Mouse (Mus musculus) CH12.LX (cell line): ENCODE measurements around the gene Gm13199. TPM values are rescaled to one million over a fixed set of nuclear protein-coding genes. Genes with fewer than 3 reads are reported as not detected.
A peak's percentile ranks its signal among the peaks of the same experiment; 100 is the strongest.

ENCODE experiments used
- DNase-seq: peaks from one replicate; pipeline ENCODE4 v3.0.0-alpha.2; 2013; ENCODE audit errors: extremely low read depth
- H3K27ac ChIP-seq: 2 replicates; pipeline ENCODE4 v1.5.1; 2012; ENCODE audit warnings: low read depth, mild to moderate bottlenecking, control low read depth, moderate library complexity; ENCODE audit not compliant: insufficient read depth
- H3K27me3 ChIP-seq: replicated peaks from 2 replicates; pipeline ENCODE3; 2012; ENCODE audit warnings: inconsistent platforms
- H3K36me3 ChIP-seq, 2 experiments: replicated peaks in 1 of 2; 2 replicates each; pipeline versions ENCODE3 to v1.6.1; 2012; ENCODE audit warnings: inconsistent platforms in 1 of 2, low read length in 1 of 2, mild to moderate bottlenecking in 1 of 2, mixed read lengths in 1 of 2, moderate library complexity in 1 of 2; ENCODE audit not compliant: control insufficient read depth in 1 of 2, insufficient read depth in 1 of 2
- H3K4me1 ChIP-seq, 2 experiments: 2 replicates each; pipeline ENCODE4 v1.6.1; 2012; ENCODE audit warnings: inconsistent platforms in 1 of 2, moderate library complexity in 1 of 2; ENCODE audit not compliant: insufficient read depth in 2 of 2, control insufficient read depth in 1 of 2
- H3K4me2 ChIP-seq: 2 replicates; pipeline ENCODE4 v1.6.1; 2012; ENCODE audit warnings: low read depth, mild to moderate bottlenecking, control low read depth; ENCODE audit not compliant: poor library complexity, insufficient read depth, severe bottlenecking
- H3K4me3 ChIP-seq, 3 experiments: fragments of 150-350 bp in 1 of 3; sonication (generic) in 1 of 3; replicated peaks in 1 of 3; 2 replicates each; pipeline versions ENCODE3 to v1.5.1; 2011 to 2012; ENCODE audit warnings: low read depth in 2 of 3, low read length in 2 of 3, mild to moderate bottlenecking in 2 of 3, moderate library complexity in 2 of 3, control low read depth in 1 of 3, improper control_type of control experiment in 1 of 3, inconsistent platforms in 1 of 3, mixed read lengths in 1 of 3; ENCODE audit not compliant: poor library complexity in 1 of 3
- H3K79me2 ChIP-seq: replicated peaks from 2 replicates; pipeline ENCODE4 v1.6.1; 2012; ENCODE audit warnings: mild to moderate bottlenecking, moderate library complexity; ENCODE audit not compliant: control insufficient read depth, poor library complexity, insufficient read depth, severe bottlenecking; ENCODE audit errors: extremely low read depth
- H3K9ac ChIP-seq: 2 replicates; pipeline ENCODE4 v1.6.1; 2012; ENCODE audit warnings: low read depth, mild to moderate bottlenecking, control low read depth, moderate library complexity; ENCODE audit not compliant: insufficient read depth
- H3K9me3 ChIP-seq: replicated peaks from 2 replicates; pipeline ENCODE3; 2012; ENCODE audit warnings: low read length, inconsistent platforms, mixed read lengths
- CHD1 ChIP-seq: IDR thresholded peaks from 2 replicates; pipeline ENCODE4 v1.6.1; 2012; ENCODE audit warnings: low read depth, low read length, improper control_type of control experiment, inconsistent platforms
- CHD2 ChIP-seq: IDR thresholded peaks from 2 replicates; pipeline ENCODE4 v1.6.1; 2011; ENCODE audit warnings: low read length, improper control_type of control experiment
- CTCF ChIP-seq, 2 experiments: IDR thresholded peaks in 1 of 2; conservative IDR thresholded peaks in 1 of 2; 2 replicates each; pipeline ENCODE4 v1.5.1; 2011 to 2012; ENCODE audit warnings: low read depth in 2 of 2, low read length in 2 of 2, improper control_type of control experiment in 1 of 2, inconsistent platforms in 1 of 2, mild to moderate bottlenecking in 1 of 2, moderate library complexity in 1 of 2
- E2F4 ChIP-seq: IDR thresholded peaks from 2 replicates; pipeline ENCODE4 v1.6.1; 2011; ENCODE audit warnings: low read depth, low read length, improper control_type of control experiment; ENCODE audit not compliant: insufficient replicate concordance
- GABPA ChIP-seq: IDR thresholded peaks from 2 replicates; pipeline ENCODE4 v1.6.1; 2012; ENCODE audit warnings: low read depth, low read length, improper control_type of control experiment, inconsistent platforms; ENCODE audit not compliant: insufficient replicate concordance
- JUN ChIP-seq: IDR thresholded peaks from 2 replicates; pipeline ENCODE4 v1.6.1; 2011; ENCODE audit warnings: low read depth, mild to moderate bottlenecking, low read length, improper control_type of control experiment, moderate library complexity; ENCODE audit not compliant: insufficient read depth
- KAT2A ChIP-seq: IDR thresholded peaks from 2 replicates; pipeline ENCODE4 v1.6.1; 2012; ENCODE audit warnings: low read length, improper control_type of control experiment, inconsistent platforms; ENCODE audit not compliant: insufficient replicate concordance
- MAFK ChIP-seq: IDR thresholded peaks from 2 replicates; pipeline ENCODE4 v1.6.1; 2011; ENCODE audit warnings: low read length, improper control_type of control experiment; ENCODE audit not compliant: insufficient replicate concordance
- MAX ChIP-seq: IDR thresholded peaks from 2 replicates; pipeline ENCODE4 v1.6.1; 2011; ENCODE audit warnings: low read length, improper control_type of control experiment
- MAZ ChIP-seq: IDR thresholded peaks from 2 replicates; pipeline ENCODE4 v1.6.1; 2012; ENCODE audit warnings: low read depth, mild to moderate bottlenecking, inconsistent platforms, low read length, improper control_type of control experiment, moderate library complexity
- MEF2A ChIP-seq: IDR thresholded peaks from 2 replicates; pipeline ENCODE4 v1.6.1; 2014; ENCODE audit warnings: low read depth, mild to moderate bottlenecking, inconsistent platforms, low read length, improper control_type of control experiment, borderline replicate concordance
- MXI1 ChIP-seq: IDR thresholded peaks from 2 replicates; pipeline ENCODE4 v1.6.1; 2011; ENCODE audit warnings: mild to moderate bottlenecking, low read depth, low read length, improper control_type of control experiment
- MYC ChIP-seq: IDR thresholded peaks from 2 replicates; pipeline ENCODE4 v1.6.1; 2011; ENCODE audit warnings: low read depth, mild to moderate bottlenecking, improper control_type of control experiment, low read length
- NELFE ChIP-seq: IDR thresholded peaks from 2 replicates; pipeline ENCODE4 v1.6.1; 2011; ENCODE audit warnings: low read depth, low read length, improper control_type of control experiment
- NRF1 ChIP-seq: IDR thresholded peaks from 2 replicates; pipeline ENCODE4 v1.6.1; 2014; ENCODE audit warnings: low read depth, mild to moderate bottlenecking, inconsistent platforms, low read length, improper control_type of control experiment, moderate library complexity
- PAX5 ChIP-seq: IDR thresholded peaks from 2 replicates; pipeline ENCODE4 v1.6.1; 2012; ENCODE audit warnings: low read length, inconsistent platforms, mixed read lengths
- POLR2AphosphoS2 ChIP-seq: IDR thresholded peaks from 2 replicates; pipeline ENCODE4 v1.6.1; 2011; ENCODE audit warnings: low read depth, low read length, improper control_type of control experiment
- RAD21 ChIP-seq: IDR thresholded peaks from 2 replicates; pipeline ENCODE4 v1.6.1; 2011; ENCODE audit warnings: low read depth, mild to moderate bottlenecking, low read length, improper control_type of control experiment, moderate library complexity
- SMC3 ChIP-seq: IDR thresholded peaks from 2 replicates; pipeline ENCODE4 v1.6.1; 2011; ENCODE audit warnings: low read depth, low read length, improper control_type of control experiment
- TCF12 ChIP-seq: IDR thresholded peaks from 2 replicates; pipeline ENCODE4 v1.6.1; 2014; ENCODE audit warnings: low read depth, mild to moderate bottlenecking, inconsistent platforms, low read length, improper control_type of control experiment
- UBTF ChIP-seq: IDR thresholded peaks from 2 replicates; pipeline ENCODE4 v1.6.1; 2012; ENCODE audit warnings: low read depth, mild to moderate bottlenecking, inconsistent platforms, low read length, improper control_type of control experiment, moderate library complexity
- USF1 ChIP-seq: IDR thresholded peaks from 2 replicates; pipeline ENCODE4 v1.6.1; 2014; ENCODE audit warnings: low read depth, mild to moderate bottlenecking, inconsistent platforms, low read length, improper control_type of control experiment
- USF2 ChIP-seq: conservative IDR thresholded peaks from 2 replicates; pipeline ENCODE4 v1.6.1; 2011; ENCODE audit warnings: low read depth, low read length, improper control_type of control experiment
- ZKSCAN1 ChIP-seq: IDR thresholded peaks from 2 replicates; pipeline ENCODE4 v1.6.1; 2012; ENCODE audit warnings: low read depth, inconsistent platforms, low read length, improper control_type of control experiment, borderline replicate concordance
- ZMIZ1 ChIP-seq: IDR thresholded peaks from 2 replicates; pipeline ENCODE4 v1.6.1; 2012; ENCODE audit warnings: low read depth, mild to moderate bottlenecking, inconsistent platforms, low read length, improper control_type of control experiment
- ZNF384 ChIP-seq: IDR thresholded peaks from 2 replicates; pipeline ENCODE4 v1.6.1; 2012; ENCODE audit warnings: low read depth, low read length, improper control_type of control experiment, inconsistent platforms
- dilution Hi-C: fragments of 300-500 bp; cut with MboI; formaldehyde crosslinking; loops from 2 replicates; pipeline ENCODE4 v1.14.3; 2020; ENCODE audit warnings: low sequenced_read_pairs; ENCODE audit not compliant: extremely low pct_unique_long_range_greater_than_20kb, extremely low pct_ligation_motif_present
- in situ Hi-C: fragments of 300-500 bp; cut with MboI; formaldehyde crosslinking; loops from 3 replicates; pipeline ENCODE4 v1.14.3; 2019; ENCODE audit warnings: low sequenced_read_pairs, low pct_ligation_motif_present, low pct_unique_long_range_greater_than_20kb, mixed read lengths
- polyA plus RNA-seq: library from polyadenylated mRNA; unstranded; fragments of >175 nt; gene quantifications from 2 replicates; pipeline ENCODE4 v1.2.1, GENCODE M21; 2012; ENCODE audit warnings: low read depth; ENCODE audit not compliant: insufficient read length
- total RNA-seq, 2 experiments: library from RNA; depleted of rRNA; stranded (reverse); fragments of 300-350 nt in 1 of 2; fragments of >200 nt in 1 of 2; gene quantifications; 2 replicates each; pipeline ENCODE4 v1.2.3; 2012 to 2014

Gene Gm13199
- total and polyA plus RNA-seq, 3 experiments: 0.47 to 2.7 (median 1.1) TPM

DNA sequence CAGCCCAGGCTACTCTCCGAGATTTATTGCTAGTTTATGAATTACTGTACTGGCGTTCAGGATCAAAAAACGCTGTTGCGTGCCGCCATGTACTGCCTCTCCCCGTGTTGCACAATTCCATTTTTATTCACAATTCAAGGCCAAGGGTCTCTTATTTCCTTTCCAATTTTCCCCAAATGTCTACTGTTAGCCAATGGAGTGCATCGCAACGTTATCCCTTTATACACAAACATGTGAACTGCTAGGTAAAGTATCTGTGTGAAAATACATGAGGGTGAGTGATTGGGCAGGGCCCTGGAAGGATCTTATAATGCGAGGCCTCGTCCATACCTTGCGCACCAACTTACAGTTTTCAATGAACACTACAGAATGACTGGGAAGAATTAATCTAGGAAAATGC is 31.6 kb upstream of the Gm13199 start:
- dilution Hi-C loops: no loop called here
- Histone ChIP-seq H3K27ac (no peak overlapping the region), H3K9ac (peak overlapping the region; percentile 97), H3K36me3 (peaks cover 16 to 31% of the 10 kb centered on the region in 2 experiments), H3K27me3 (no peaks in the 10 kb centered on the region), H3K4me1 (peaks cover 3 to 15% of the 10 kb centered on the region in 2 experiments; a peak in 2 of 4 replicates), H3K4me3 (peak overlapping the region; percentile 70 to 93 (median 90)), H3K4me2 (peak overlapping the region; percentile 95), H3K79me2 (peaks cover 23% of the 10 kb centered on the region), H3K9me3 (no peaks in the 10 kb centered on the region)
- TF ChIP-seq MAFK (no peak), E2F4 (no peak), USF1 (no peak), POLR2AphosphoS2 (no peak), MYC (no peak), CTCF (conservative IDR thresholded peaks at IDR 0.05 in 1 of 2, IDR thresholded peaks at IDR 0.05 in 1 of 2; ENCODE audit: low read depth in 2 of 2, low read length in 2 of 2) (no peak), KAT2A (no peak), CHD2 (no peak), ZNF384 (no peak), PAX5 (no peak), MEF2A (no peak)
- peak; percentile 37 for DNase-seq
- in situ Hi-C loops: no loop called here

DNA sequence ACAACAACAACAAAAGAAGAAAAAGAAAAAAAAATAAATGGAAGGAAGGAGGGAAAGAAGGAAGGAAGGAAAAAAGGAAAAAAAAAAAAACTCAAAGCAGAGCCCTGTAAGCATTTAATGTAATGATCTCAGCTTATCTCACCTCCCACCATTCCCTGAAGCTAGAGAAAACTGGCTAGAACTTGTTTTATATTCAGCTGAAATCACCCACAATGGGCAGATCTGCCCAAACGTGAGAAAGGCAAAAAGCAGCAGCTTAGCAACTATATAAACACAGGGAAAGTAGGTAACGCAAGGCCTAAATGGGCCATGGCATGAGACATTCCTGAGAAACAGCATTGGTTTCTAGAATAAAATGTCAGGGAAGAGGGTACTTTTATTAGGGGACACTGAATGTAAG is 26.7 kb upstream of the Gm13199 start:
- dilution Hi-C loops (no loop called here), in situ Hi-C loops (no loop called here)
- no peaks in the 10 kb centered on the region for H3K9me3 ChIP-seq
- no peak overlapping the region for H3K4me2 ChIP-seq
- peaks cover 49 to 73% of the 10 kb centered on the region in 2 experiments for H3K36me3 ChIP-seq
- DNase-seq: no peak
- H3K79me2 ChIP-seq: peaks cover 23% of the 10 kb centered on the region
- no peaks in the 10 kb centered on the region for H3K27me3 ChIP-seq
- H3K4me1 ChIP-seq: peaks cover 3 to 18% of the 10 kb centered on the region in 2 experiments; a peak in 2 of 4 replicates
- H3K4me3 ChIP-seq: no peak overlapping the region
- TF ChIP-seq ZMIZ1: no peak
- no peak for TF ChIP-seq NELFE
- H3K27ac ChIP-seq: no peak overlapping the region
- no peak overlapping the region for H3K9ac ChIP-seq

DNA sequence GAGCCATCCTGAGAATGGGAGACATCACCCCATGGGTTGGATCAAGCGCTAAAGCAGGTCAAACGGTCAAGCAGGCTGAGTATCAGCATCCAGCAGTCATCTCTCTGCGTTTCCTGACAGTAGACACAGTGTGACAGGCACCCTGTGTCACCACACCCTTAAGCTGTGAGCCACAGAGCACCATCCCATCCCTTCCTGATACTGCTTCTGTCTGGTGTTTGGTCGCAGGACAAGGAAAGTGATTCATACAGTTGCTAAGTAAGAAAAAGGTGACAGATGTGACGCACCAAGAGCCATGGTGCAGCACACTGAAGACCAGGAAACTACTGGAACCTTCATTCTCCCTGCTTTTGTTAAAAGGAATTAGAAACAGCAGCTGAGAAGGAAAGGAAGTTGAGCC is 26.1 kb upstream of the Gm13199 start:
- Histone ChIP-seq H3K9ac (no peak overlapping the region), H3K4me1 (peaks cover 3 to 18% of the 10 kb centered on the region in 2 experiments; a peak in 2 of 4 replicates), H3K4me2 (no peak overlapping the region), H3K79me2 (peaks cover 19% of the 10 kb centered on the region), H3K27ac (no peak overlapping the region)
- dilution Hi-C loops: no loop called here
- DNase-seq: no peak
- TF ChIP-seq TCF12 (no peak), ZNF384 (no peak), E2F4 (no peak), UBTF (no peak), JUN (no peak), MAZ (no peak), MAX (no peak), CHD1 (no peak), USF2 (no peak), SMC3 (no peak), MXI1 (no peak), GABPA (no peak), RAD21 (no peak), ZKSCAN1 (no peak), KAT2A (no peak), NRF1 (no peak)
- TF ChIP-seq, all 38 proteins: peak for 0
- Histone ChIP-seq H3K27me3 (no peaks in the 10 kb centered on the region), H3K36me3 (peaks cover 51 to 77% of the 10 kb centered on the region in 2 experiments), H3K4me3 (no peak overlapping the region), H3K9me3 (no peaks in the 10 kb centered on the region)
- in situ Hi-C loops: no loop called here
